Mouse (Mus musculus) testis, adult 2 months (tissue): ENCODE measurements around the gene Xpo5. TPM values are rescaled to one million over a fixed set of nuclear protein-coding genes. Genes with fewer than 3 reads are reported as not detected.

ENCODE experiments used
- H3K27ac ChIP-seq: fragments of 200-500 bp; 2 replicates; pipeline ENCODE4 v1.5.1; 2012; ENCODE audit warnings: low read depth, low read length; ENCODE audit not compliant: control insufficient read depth, insufficient read depth
- H3K27me3 ChIP-seq: fragments of 200-500 bp; 2 replicates; pipeline ENCODE4 v1.6.1; 2012; ENCODE audit warnings: mild to moderate bottlenecking, low read length, moderate library complexity; ENCODE audit not compliant: control insufficient read depth, insufficient read depth
- H3K36me3 ChIP-seq: fragments of 200-500 bp; 2 replicates; pipeline ENCODE4 v1.6.1; 2012; ENCODE audit warnings: mild to moderate bottlenecking, low read length; ENCODE audit not compliant: control insufficient read depth, insufficient read depth
- H3K4me1 ChIP-seq: fragments of 200-500 bp; 2 replicates; pipeline ENCODE4 v1.6.1; 2012; ENCODE audit warnings: low read length; ENCODE audit not compliant: control insufficient read depth, insufficient read depth
- H3K4me3 ChIP-seq: fragments of 200-500 bp; 2 replicates; pipeline ENCODE4 v1.5.1; 2012; ENCODE audit warnings: low read depth, mild to moderate bottlenecking, low read length, moderate library complexity, mixed read lengths; ENCODE audit not compliant: control insufficient read depth
- CTCF ChIP-seq: fragments of 200-500 bp; IDR thresholded peaks from 2 replicates; pipeline ENCODE4 v1.5.1; 2012; ENCODE audit warnings: low read depth, mild to moderate bottlenecking, inconsistent platforms, low read length, moderate library complexity; ENCODE audit not compliant: control insufficient read depth, insufficient read depth, insufficient replicate concordance
- POLR2A ChIP-seq: fragments of 200-500 bp; IDR thresholded peaks from 2 replicates; pipeline ENCODE4 v1.6.1; 2012; ENCODE audit warnings: low read depth, mild to moderate bottlenecking, inconsistent platforms, low read length, moderate library complexity; ENCODE audit not compliant: control insufficient read depth
- polyA plus RNA-seq: library from polyadenylated mRNA; depleted of rRNA; stranded (reverse); fragments of >200 nt; gene quantifications from 2 replicates; pipeline ENCODE4 v1.2.3, GENCODE M21; 2012

The Xpo5 gene
- polyA plus RNA-seq, 1 experiment, result 25.1 TPM

DNA sequence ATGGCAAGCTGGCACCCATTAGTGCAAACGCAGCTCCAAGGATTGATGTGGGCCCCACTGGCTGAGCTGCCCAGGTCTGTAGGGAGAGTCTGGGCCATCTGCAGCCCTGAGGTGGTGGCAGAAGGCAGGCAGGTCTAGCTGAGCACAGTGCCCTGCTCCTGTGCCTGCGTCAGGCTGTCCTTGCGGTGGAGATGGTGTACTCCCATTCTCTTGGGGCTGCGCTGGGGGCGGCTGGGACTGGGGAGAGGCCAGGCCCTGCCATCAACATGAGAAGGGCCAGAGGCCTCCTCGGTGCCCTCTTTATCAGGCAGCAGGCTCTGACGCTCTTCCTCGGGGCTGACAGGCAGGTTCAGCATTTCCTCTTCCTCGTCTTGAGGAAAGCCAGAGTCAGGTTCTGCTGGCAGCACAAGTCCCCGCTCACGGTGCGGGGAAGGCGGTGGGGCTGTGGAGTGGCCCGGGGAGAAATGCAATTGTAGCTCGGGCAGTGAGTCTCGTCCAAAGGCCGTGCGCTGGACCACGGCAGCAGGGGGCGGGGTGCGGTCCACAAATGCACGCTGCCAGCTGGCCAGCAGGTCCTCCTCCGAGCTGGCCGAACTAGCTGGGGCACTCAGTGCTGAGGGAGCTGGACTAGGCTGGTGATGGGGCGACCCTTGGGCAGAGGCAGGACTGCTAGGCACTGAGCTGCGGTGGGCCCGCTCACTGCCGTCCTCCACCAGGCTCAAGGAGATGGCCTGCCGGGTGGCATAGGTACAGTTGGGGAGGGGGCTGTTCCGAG, 55.9 kb downstream of the Xpo5 start:
- no peaks in the 10 kb centered on the region for H3K27me3 ChIP-seq
- H3K4me1 ChIP-seq, result no peaks in the 10 kb centered on the region; the same call in none of the 2 replicates
- no peak overlapping the region for H3K4me3 ChIP-seq
- no peak for TF ChIP-seq POLR2A
- TF ChIP-seq CTCF, result no peak
- H3K27ac ChIP-seq, result no peak overlapping the region
- no peaks in the 10 kb centered on the region; the same call in none of the 2 replicates for H3K36me3 ChIP-seq

DNA sequence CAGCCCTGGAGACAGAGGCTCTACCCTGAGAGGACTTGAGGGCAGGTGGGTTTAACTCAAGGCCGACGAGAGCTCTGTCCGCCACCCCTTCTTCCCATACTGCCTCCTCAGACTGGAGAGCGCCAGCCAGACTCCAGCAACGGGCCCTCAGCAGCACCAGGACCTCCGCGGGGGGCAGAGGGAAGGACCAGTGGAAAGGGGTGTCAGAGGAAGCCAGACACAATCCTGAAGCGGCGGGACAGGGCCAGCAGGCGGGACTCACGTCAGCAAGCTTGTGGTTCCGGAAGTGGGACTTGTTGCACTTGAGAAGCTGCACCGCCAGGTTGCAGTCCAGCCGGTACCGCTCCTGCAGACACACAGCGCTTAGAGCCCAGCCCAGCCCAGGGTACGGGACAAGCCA, 57.1 kb downstream of the Xpo5 start:
- no peaks in the 10 kb centered on the region; the same call in none of the 2 replicates for H3K4me1 ChIP-seq
- H3K4me3 ChIP-seq, result no peak overlapping the region
- H3K27ac ChIP-seq, result no peak overlapping the region
- TF ChIP-seq CTCF, result no peak
- no peak for TF ChIP-seq POLR2A
- no peaks in the 10 kb centered on the region; the same call in none of the 2 replicates for H3K36me3 ChIP-seq
- no peaks in the 10 kb centered on the region for H3K27me3 ChIP-seq

DNA sequence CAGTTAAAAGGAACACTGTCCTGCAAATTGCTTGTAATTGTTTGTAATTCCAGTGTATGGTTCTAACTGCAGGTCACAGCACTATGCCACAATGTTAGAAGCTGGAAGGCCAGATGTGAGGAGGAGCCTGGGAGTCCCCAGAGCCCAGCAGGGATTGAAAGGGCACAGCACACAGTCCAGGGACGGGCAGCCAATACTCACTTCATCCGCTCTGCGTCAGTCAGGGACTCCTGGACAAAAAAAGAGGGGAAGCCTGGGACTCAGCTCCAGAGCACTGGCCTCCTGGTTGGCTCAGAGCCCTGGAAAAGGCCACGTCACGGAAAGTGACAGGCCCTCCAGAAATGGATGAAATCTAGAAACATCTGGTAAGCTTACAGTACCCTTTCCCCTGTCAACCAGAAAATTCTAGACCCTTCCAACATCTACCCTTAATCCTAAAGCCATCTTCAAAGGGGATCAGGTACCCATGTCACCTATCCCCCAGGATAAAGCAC, 59.7 kb downstream of the Xpo5 start:
- Histone ChIP-seq H3K4me1 (no peaks in the 10 kb centered on the region), H3K4me3 (no peak overlapping the region), H3K27ac (no peak overlapping the region), H3K36me3 (no peaks in the 10 kb centered on the region; the same call in 1 of the 2 replicates), H3K27me3 (no peaks in the 10 kb centered on the region)
- TF ChIP-seq CTCF (no peak), POLR2A (no peak)

DNA sequence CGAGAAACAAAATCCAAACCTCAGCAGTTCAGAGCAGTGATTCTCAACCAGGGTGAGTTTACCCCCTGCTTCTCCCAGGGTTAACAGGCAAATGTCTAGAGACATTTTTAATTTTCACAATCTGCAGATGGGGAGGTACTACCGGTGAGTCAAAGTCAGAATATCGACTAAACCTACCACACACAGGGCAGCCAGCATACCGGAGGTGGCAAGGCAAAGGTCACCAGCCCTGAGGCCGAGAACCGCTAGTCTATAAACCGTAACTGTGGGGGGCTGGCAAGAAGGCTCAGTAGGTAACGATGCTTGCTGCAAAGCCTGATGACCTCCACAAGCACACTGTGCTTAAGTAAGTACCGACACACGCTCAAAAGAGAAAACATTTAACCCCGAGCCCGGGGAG, 62.9 kb downstream of the Xpo5 start:
- Histone ChIP-seq H3K4me3 (no peak overlapping the region), H3K27me3 (no peaks in the 10 kb centered on the region), H3K36me3 (no peaks in the 10 kb centered on the region), H3K4me1 (no peaks in the 10 kb centered on the region; the same call in 1 of the 2 replicates), H3K27ac (no peak overlapping the region)
- TF ChIP-seq POLR2A, result no peak
- TF ChIP-seq CTCF, result no peak

DNA sequence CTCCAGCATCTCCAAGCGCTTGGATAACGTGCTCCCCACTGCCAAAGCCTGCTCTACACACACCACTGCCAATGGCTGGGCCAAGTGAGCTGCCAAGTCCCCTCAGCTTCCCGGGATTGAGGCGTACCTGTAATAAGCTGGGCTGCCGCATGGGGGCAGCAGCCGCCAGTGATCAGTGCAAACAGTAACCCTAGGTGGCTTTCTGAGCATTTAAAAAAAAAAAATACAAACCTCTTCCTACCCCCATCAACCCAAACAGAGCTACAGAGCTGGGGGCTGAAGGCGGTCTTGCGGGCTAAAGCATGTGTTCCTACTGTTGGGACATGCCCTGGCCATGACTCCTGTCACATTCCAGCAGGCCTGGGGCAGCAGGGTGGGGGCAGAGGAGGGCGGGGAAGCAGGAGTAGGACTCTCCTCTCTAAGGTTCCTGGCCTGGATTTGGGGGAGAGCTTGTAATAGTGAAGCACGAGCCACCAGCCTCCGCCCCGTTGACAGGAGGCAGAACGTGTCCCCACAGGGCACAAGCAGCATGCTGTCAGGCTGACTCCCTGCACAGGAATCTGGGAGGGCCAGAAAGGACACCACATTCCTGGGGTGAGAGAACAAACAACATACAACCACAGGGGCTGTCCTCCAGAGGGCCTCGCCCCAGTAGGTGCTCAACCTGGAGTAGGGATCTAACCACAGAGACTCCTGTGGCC, 63.5 kb downstream of the Xpo5 start:
- H3K27ac ChIP-seq, result no peak overlapping the region

DNA sequence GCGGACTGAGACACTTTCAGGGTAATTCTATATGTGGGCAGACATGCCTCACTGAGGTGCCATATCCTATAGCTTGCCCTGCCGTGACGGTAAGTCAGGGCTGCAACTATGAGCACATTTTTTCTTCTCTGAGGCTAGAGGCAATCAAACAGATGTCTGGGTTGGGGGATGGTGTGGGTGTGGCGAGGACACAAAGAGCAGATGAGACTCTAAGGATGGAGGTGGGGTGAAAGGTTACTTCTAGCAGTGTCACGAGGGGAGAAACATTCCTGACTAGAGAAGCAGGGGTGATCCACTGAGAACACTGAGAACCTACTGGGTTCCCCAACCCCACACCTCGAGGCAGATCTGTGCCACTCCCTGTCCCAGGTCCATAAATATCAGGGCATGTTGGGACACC, 64.4 kb downstream of the Xpo5 start:
- Histone ChIP-seq H3K27me3 (no peaks in the 10 kb centered on the region), H3K27ac (no peak overlapping the region), H3K4me3 (no peak overlapping the region), H3K36me3 (no peaks in the 10 kb centered on the region), H3K4me1 (no peaks in the 10 kb centered on the region; the same call in 1 of the 2 replicates)
- TF ChIP-seq CTCF (no peak), POLR2A (no peak)

More for the DNA sequence above, 63.5 kb downstream of the Xpo5 start:
- TF ChIP-seq CTCF, result peak; percentile 58; the same call in 1 of the 2 replicates
- no peak for TF ChIP-seq POLR2A
- no peaks in the 10 kb centered on the region for H3K36me3 ChIP-seq
- no peaks in the 10 kb centered on the region; the same call in 1 of the 2 replicates for H3K4me1 ChIP-seq
- no peak overlapping the region for H3K4me3 ChIP-seq
- no peaks in the 10 kb centered on the region for H3K27me3 ChIP-seq

DNA sequence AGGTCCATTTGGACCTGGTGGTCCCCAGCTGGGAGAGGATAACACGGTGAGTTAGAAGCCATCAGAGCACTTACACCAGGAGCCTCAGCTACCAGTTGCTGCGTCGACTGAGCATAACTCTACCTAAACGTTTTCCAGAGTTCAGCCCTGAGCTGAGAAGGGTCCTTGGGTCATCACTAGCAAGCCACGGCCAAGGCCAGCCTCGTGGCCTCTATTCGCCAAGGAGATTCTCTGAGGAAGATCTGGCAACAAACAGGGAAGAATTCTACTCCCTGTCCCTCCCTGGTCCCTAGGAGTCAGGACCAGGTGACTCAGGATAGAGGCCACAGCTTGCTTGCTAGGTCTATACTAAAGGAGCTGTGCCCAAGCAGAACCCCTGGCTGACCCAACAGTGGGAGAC, 64.9 kb downstream of the Xpo5 start:
- no peaks in the 10 kb centered on the region; the same call in 1 of the 2 replicates for H3K4me1 ChIP-seq
- no peaks in the 10 kb centered on the region for H3K27me3 ChIP-seq
- H3K4me3 ChIP-seq, result no peak overlapping the region
- no peak overlapping the region for H3K27ac ChIP-seq
- H3K36me3 ChIP-seq, result no peaks in the 10 kb centered on the region
- TF ChIP-seq CTCF, result no peak
- TF ChIP-seq POLR2A, result no peak
